Mouse (Mus musculus) embryonic fibroblast, embryonic 13.5 days (primary cell): ENCODE measurements around the gene Skp1a.

Experiments
- CTCF ChIP-seq: IDR thresholded peaks from 2 replicates; pipeline ENCODE4 v1.5.1; 2011; ENCODE audit warnings: mild to moderate bottlenecking, control low read depth, low read length, moderate library complexity, borderline replicate concordance; ENCODE audit not compliant: insufficient read depth
- POLR2A ChIP-seq: IDR thresholded peaks from 2 replicates; pipeline ENCODE4 v1.6.1; 2011; ENCODE audit warnings: low read depth, mild to moderate bottlenecking, control low read depth, low read length, moderate library complexity

DNA sequence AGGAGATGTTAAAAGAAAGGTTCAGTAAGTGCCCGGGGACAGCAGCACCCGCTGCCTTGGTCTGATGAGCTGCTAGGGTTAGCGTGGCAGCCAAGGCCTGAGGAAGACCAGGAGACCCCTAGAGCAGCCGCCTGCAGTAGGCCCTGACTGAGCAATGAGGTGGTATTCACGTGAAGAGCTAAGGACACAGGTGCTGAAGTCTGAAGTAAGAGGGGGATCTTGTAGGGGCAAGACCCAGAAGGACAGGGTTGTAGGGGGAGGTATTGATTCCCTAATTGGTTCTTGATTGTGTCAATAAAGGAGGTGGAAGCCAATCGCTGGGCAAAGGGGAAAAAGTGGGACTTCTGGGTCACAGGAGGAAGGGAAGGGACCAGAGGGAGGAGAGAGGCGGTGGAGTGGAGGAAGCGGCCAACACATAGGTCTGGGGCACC is 45.2 kb downstream of the Skp1a start:
- TF ChIP-seq CTCF (no peak), POLR2A (no peak)
